8 mouse cellular contexts compared by ENCODE assay signal in genomic region chr12:98259518-98259852, GRCm38 (mm10). TPM values are rescaled to one million over a fixed set of nuclear protein-coding genes. Genes with fewer than 3 reads are reported as not detected.
DNase-seq lines count a peak whose midpoint lies in the region; ATAC-seq and TF ChIP-seq lines count a peak whose summit lies in the region.

No protein-coding gene starts in this region.

- no peak for DNase-seq in left cerebral cortex, adult 2 months (ENCODE audit: extremely low spot score in 1 of 2, low spot score in 2 of 2)
- DNase-seq in left cerebral cortex, adult 8-10 months (ENCODE audit: low spot score in 2 of 2), result no peak
- no peak for DNase-seq in embryonic facial prominence, embryonic 14.5 days (ENCODE audit: low spot score)
- DNase-seq in adrenal gland, postnatal 14 days, result no peak
- no peak for DNase-seq in gastrocnemius, postnatal 14 days
- no peak for DNase-seq in urinary bladder, adult 2 months (ENCODE audit: low spot score)

- H3K36me3 ChIP-seq in embryonic facial prominence, embryonic 14.5 days (ENCODE audit: control insufficient read depth, insufficient read depth, low read length), result 0 out of 2 replicates have a peak, but pooled peaks cover 6% of the 10 kb centered on the region
- no peaks in the 10 kb centered on the region for H3K36me3 ChIP-seq in intestine, embryonic 15.5 days
- H3K36me3 ChIP-seq in neural tube, embryonic 12.5 days, result no peaks in the 10 kb centered on the region

- no peak for TF ChIP-seq CTCF in left cerebral cortex, adult 2 months (IDR thresholded peaks at IDR 0.05)

- no peak; the same call in 1 of the 2 replicates for ATAC-seq in embryonic facial prominence, embryonic 14.5 days (ENCODE audit: low read depth)
- ATAC-seq in intestine, embryonic 15.5 days, result no peak
- ATAC-seq in neural tube, embryonic 12.5 days (ENCODE audit: low FRiP score, low read depth), result no peak

- H3K9ac ChIP-seq in embryonic facial prominence, embryonic 14.5 days (ENCODE audit: low read depth, low read length), result peak overlapping the region; percentile 94
- H3K9ac ChIP-seq in intestine, embryonic 15.5 days, result peak overlapping the region; percentile 76
- peak overlapping the region; percentile 83 for H3K9ac ChIP-seq in neural tube, embryonic 12.5 days

- H3K4me2 ChIP-seq in embryonic facial prominence, embryonic 14.5 days (ENCODE audit: low read depth, low read length), result peak overlapping the region; percentile 72
- H3K4me2 ChIP-seq in intestine, embryonic 15.5 days (replicated peaks), result peak overlapping the region; percentile 70
- peak overlapping the region; percentile 70 for H3K4me2 ChIP-seq in neural tube, embryonic 12.5 days (replicated peaks)

- H3K27ac ChIP-seq in left cerebral cortex, adult 2 months, result peak overlapping the region; percentile 99
- peak overlapping the region; percentile 90; the same call in 1 of the 2 replicates for H3K27ac ChIP-seq in embryonic facial prominence, embryonic 14.5 days (replicated peaks; ENCODE audit: low read depth, low read length)
- H3K27ac ChIP-seq in intestine, embryonic 15.5 days, result peak overlapping the region; percentile 88
- no peak overlapping the region for H3K27ac ChIP-seq in neural tube, embryonic 12.5 days

- WGBS in embryonic facial prominence, embryonic 14.5 days, result 5% methylated on average over 12 of the region's 12 CpGs
- 3% methylated on average over 12 of the region's 12 CpGs for WGBS in intestine, embryonic 15.5 days
- WGBS in neural tube, embryonic 12.5 days, result 7% methylated on average over 12 of the region's 12 CpGs

- H3K27me3 ChIP-seq in embryonic facial prominence, embryonic 14.5 days (replicated peaks; ENCODE audit: control insufficient read depth, insufficient read depth, low read length), result no peaks in the 10 kb centered on the region
- H3K27me3 ChIP-seq in intestine, embryonic 15.5 days (replicated peaks), result no peaks in the 10 kb centered on the region
- H3K27me3 ChIP-seq in neural tube, embryonic 12.5 days (replicated peaks), result no peaks in the 10 kb centered on the region

- H3K4me3 ChIP-seq in left cerebral cortex, adult 2 months, result peak overlapping the region; percentile 98
- H3K4me3 ChIP-seq in embryonic facial prominence, embryonic 14.5 days (ENCODE audit: low read depth, low read length), result peak overlapping the region; percentile 81
- H3K4me3 ChIP-seq in intestine, embryonic 15.5 days (replicated peaks), result peak overlapping the region; percentile 73
- peak overlapping the region; percentile 69 for H3K4me3 ChIP-seq in neural tube, embryonic 12.5 days

- intact Hi-C loops in left cerebral cortex, adult 2 months (cut with DNase I), result no loop called here
- intact Hi-C loops in gastrocnemius, postnatal 14 days (cut with DNase I; ENCODE audit: low total_unique reads), result no loop called here

- no peaks in the 10 kb centered on the region for H3K4me1 ChIP-seq in embryonic facial prominence, embryonic 14.5 days (ENCODE audit: control insufficient read depth, insufficient read depth, low read length)
- no peaks in the 10 kb centered on the region for H3K4me1 ChIP-seq in intestine, embryonic 15.5 days (replicated peaks)
- no peaks in the 10 kb centered on the region for H3K4me1 ChIP-seq in neural tube, embryonic 12.5 days

- no peaks in the 10 kb centered on the region for H3K9me3 ChIP-seq in embryonic facial prominence, embryonic 14.5 days (ENCODE audit: control insufficient read depth, low read length)
- no peaks in the 10 kb centered on the region for H3K9me3 ChIP-seq in intestine, embryonic 15.5 days
- H3K9me3 ChIP-seq in neural tube, embryonic 12.5 days, result no peaks in the 10 kb centered on the region

RNA-seq across cellular contexts. Expression of gene Galc, which starts 0.2 kb away (rescaled TPM):
- total RNA-seq in left cerebral cortex, adult 2 months (2021), result 10 to 100 TPM; 24.5 to 25.9 TPM
- total RNA-seq in left cerebral cortex, adult 8-10 months (2022), result 10 to 100 TPM; 23.4 to 27.2 (median 25.1) TPM
- polyA plus RNA-seq in embryonic facial prominence, embryonic 14.5 days (2014; fragmentation: Nextera tagmentation; extraction: Ambion mirVana), result 7.5 and 9.0 TPM in 2 replicates
- 7.8 and 8.4 TPM in 2 replicates for polyA plus RNA-seq in intestine, embryonic 15.5 days (2015; fragmentation: Nextera tagmentation; extraction: Ambion mirVana)
- 11.2 and 12.3 TPM in 2 replicates for polyA plus RNA-seq in neural tube, embryonic 12.5 days (2016; fragmentation: Nextera tagmentation; extraction: Ambion mirVana)
- total RNA-seq in adrenal gland, postnatal 14 days (2021), result 15.8 and 20.8 TPM in 2 replicates
- total RNA-seq in gastrocnemius, postnatal 14 days (2021), result 1 to 10 TPM; 3.5 to 3.6 TPM
- polyA plus RNA-seq in urinary bladder, adult 2 months (2012; rRNA removed), result 10.2 and 11.8 TPM in 2 replicates

RNA-seq across cellular contexts. Expression of gene Gpr65, which starts 8.9 kb away (rescaled TPM):
- under 1 TPM in 1 of 2 experiments, not detected in 1; 0.23 TPM for total RNA-seq in left cerebral cortex, adult 2 months (2021)
- total RNA-seq in left cerebral cortex, adult 8-10 months (2022), result under 1 TPM in 3 of 4 experiments, not detected in 1; 0.17 to 0.98 (median 0.95) TPM
- polyA plus RNA-seq in embryonic facial prominence, embryonic 14.5 days (2014; fragmentation: Nextera tagmentation; extraction: Ambion mirVana), result 2.5 and 4.7 TPM in 2 replicates
- polyA plus RNA-seq in intestine, embryonic 15.5 days (2015; fragmentation: Nextera tagmentation; extraction: Ambion mirVana), result 2.4 and 3.0 TPM in 2 replicates
- polyA plus RNA-seq in neural tube, embryonic 12.5 days (2016; fragmentation: Nextera tagmentation; extraction: Ambion mirVana), result 0.56 and 0.86 TPM in 2 replicates
- total RNA-seq in adrenal gland, postnatal 14 days (2021), result 0.59 and 2.2 TPM in 2 replicates
- total RNA-seq in gastrocnemius, postnatal 14 days (2021), result under 1 TPM; 0.10 to 0.24 TPM
- polyA plus RNA-seq in urinary bladder, adult 2 months (2012; rRNA removed), result 2.1 and 2.3 TPM in 2 replicates
